Mouse (Mus musculus) stomach, postnatal 0 days (tissue): Measurements from ENCODE around the gene Ptprm.

Experiments used
- CTCF ChIP-seq: IDR thresholded peaks from 2 replicates; pipeline ENCODE4 v1.5.1; 2016; ENCODE audit warnings: antibody characterized with exemption, low read depth, mild to moderate bottlenecking, moderate library complexity
- EP300 ChIP-seq: optimal IDR thresholded peaks from 2 replicates; pipeline ENCODE3; 2016; ENCODE audit warnings: antibody characterized with exemption

GRCm38 (mm10) chr17:67112679-67113078, 241.6 kb downstream of the Ptprm start:
- TF ChIP-seq CTCF (no peak), EP300 (no peak)
